Mouse (Mus musculus): ENCODE results near the gene Cfap61.

The Cfap61 gene

DNA sequence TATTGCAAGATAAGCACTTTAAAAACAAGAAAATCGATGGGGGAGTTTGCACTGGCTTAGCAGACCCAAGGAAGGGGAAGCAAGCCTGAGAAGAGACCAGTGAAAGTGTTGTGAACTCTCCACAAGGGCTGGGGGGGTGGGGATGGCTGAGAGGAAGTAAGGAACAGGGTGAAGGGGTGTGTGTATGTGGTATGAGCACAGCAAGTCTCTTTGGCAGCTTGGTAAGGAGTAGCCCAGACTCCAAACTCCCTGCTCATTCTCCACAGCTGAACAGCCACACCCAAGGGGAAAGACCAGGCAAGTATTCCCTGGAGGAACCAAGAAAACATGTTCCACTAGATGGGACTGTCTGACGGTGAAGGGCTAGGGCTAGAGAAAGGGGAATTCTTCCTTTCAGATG lies 76.2 kb downstream of the Cfap61 start:
- peak in 1 of 2 experiments; percentile 1 for DNase-seq (ENCODE audit: low spot score in 2 of 2)

DNA sequence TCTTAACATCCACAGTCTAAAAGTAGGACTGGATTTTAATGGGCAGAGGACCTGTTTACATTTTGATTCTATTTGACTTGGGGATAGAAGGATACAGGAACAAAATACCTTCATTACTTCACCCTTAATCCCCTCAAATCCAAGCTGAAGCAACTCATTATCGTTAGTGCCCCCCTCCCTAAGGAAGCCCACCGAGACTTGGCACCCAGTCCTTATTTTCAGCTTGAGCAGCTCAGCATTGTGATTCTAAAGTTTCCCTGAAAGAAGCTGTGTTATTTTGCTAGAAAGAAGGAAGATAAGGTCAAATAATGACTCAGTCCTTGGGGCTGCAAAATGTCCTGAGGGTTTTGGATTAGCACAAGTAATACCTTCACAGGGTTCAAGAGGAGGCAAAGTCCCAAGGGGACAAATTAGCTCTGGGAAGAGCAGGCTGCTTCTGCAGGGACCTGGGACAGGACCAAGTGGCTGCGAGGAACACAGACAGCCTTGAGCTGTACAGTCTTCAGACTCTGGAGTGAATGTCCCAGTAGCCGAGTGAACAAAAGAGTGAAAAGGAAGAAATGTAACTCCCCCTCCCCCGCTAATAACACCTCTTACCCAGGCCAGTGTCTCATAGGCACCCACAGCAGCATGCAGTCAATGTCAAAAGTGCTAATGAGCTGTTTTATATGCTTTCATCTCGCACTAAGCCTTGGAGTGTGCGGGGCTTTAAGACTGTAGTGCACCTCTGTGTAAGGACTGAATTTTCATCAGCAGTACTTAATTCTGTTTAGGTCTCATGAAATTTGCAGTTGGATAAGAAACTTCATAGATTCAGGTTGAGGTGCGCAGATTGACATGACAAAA lies 81.0 kb downstream of the Cfap61 start:
- no peak for DNase-seq (ENCODE audit: low spot score in 2 of 2)

DNA sequence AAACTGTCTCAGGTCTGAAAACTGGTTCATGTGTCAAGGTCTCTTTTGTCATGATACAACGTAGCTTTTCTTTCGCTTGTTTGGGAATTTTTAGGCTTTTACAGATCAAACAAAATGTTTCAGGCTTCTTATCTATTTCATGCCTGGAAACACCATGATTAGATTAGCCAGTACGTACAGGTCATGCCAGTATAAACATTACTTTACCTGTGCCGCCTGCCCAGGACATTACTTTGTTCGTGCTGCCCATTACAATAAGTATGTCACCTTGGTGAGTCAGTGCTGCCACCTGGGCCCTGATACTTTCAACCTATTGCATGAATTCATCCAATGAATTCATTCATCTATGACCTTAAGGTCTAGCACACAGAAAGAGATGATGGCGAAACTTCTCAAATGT lies 88.3 kb downstream of the Cfap61 start:
- no peak for DNase-seq (ENCODE audit: low spot score in 2 of 2)

DNA sequence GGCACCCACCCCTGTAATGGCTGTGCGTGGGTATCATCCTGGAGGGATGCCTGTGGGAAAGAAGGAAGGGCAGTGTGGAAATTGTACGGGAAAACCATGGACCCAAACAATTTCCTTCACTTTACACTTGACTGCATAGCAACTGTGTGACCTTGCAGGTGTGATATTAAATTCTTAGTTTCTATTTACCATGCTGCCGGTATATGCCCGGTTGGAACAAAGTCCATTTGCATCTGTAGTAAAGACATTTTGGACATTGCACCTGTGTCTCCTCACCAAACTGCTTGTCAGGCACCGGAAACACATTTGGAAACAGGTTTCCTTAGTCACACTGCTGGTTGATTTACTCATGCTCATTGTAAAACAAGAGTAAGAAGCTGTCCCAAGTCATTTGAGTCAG lies 109.1 kb downstream of the Cfap61 start:
- DNase-seq (ENCODE audit: low spot score in 2 of 2), result no peak

DNA sequence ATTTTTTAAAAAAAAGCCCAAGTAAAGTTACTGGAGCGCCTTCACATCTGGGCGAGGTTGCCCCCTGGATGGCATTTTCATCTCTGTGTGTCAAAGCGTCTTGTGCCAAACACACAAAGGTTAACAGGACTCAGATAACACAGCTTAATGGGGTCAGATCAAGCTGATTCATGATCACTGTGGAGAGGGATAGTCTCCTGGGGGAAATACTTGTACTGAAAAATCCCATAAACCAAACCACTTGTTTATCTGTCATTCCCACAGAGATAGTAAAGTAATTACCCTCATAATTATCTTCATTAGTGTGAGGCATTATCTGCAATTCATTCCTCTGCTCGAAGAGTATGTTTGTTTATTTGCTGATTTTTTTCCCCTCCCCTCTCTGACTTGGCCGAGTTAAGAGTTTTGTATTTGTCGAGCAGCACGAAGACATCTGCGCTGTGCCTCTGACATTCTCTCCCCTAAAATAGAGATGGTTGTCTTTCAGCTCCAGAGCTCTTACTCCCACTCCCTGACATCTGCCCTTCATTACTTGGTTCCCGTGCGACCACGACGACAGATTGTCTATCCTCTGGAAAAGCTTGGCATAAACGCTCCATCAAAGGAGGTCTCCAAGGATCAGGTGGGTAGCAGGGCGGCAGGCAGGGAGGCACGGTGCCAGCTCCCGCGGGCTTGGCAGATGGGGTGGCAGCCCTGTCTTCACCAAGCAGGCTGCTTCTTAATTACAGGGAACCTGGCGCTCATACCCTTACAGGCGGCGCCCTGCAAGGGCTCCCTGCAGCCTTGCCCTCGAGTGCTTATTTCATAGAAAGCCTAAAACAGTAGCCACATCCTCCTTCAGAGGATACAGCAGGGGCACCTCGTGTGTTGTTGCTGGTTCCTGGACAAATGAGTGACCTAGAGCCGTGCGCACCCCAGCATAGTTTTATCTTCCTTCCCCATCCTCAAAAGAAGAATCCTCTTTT lies 110.6 kb downstream of the Cfap61 start:
- no peak for DNase-seq (ENCODE audit: low spot score in 2 of 2)

DNA sequence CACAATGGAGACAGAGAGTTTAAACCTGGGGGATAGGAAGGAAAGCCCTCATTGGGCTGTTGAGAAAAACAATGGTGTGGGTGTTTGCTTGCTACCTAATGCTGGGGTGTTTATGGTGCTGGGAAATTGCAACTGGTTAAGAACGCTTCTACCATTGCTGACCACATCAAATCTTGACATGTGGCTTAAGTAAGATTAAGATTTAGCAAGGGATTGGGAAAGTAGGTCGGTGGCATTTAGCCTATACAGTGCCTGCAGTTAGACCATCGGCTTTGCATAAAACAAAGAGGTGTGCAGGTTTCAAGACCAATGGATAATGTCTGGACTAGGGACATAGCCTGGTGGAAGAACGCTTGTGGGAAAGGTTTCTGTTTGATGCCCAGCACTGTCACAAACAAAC lies 113.1 kb downstream of the Cfap61 start:
- DNase-seq (ENCODE audit: low spot score in 2 of 2), result no peak

DNA sequence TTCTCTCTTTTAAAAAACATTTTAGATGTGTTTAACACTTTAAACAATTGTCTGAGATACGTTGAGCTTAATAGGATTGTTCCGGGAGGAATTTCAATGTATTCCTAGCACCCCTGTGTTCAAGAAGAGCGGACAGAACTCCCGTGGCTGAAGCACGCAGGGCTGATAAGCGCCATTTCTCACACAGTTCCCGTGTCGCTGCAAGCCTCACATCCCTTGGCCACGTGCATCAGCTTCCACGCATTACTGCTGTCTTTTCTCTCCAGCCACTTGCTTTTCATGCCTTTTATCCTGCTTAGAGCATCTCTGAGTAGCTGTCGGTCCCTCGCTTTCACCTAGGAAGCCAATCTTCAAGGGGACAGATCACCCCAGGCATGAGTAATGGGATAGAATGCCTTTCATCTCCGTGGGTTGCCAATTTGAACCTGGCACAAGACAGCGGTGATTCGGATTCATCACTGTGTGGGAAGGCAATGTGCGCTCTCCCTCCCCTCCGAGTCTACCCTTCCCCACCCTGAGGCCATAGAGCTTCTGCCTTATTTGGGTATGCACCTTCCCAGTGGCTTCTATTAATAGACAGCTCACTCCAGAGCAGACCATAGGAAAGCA lies 113.7 kb downstream of the Cfap61 start:
- DNase-seq (ENCODE audit: low spot score in 2 of 2), result no peak

DNA sequence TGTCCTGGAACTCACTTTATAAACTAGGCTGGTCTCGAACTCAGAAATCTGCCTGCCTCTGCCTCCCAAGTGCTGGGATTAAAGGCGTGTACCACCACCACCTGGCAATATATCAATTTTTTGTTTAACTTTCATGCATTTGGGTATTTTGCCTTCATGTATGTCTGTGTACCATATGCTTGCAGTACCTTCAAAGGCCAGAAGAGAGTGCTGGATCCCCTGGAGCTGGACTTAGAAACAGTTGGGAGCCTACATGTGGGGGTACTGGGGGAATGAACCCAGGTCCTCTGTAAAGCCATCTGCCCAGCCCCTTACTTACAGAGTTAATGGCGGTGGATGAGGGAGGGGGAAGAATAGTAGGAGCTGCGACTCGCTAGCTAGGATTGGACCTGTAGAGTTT lies 114.8 kb downstream of the Cfap61 start:
- DNase-seq (ENCODE audit: low spot score in 2 of 2), result no peak

DNA sequence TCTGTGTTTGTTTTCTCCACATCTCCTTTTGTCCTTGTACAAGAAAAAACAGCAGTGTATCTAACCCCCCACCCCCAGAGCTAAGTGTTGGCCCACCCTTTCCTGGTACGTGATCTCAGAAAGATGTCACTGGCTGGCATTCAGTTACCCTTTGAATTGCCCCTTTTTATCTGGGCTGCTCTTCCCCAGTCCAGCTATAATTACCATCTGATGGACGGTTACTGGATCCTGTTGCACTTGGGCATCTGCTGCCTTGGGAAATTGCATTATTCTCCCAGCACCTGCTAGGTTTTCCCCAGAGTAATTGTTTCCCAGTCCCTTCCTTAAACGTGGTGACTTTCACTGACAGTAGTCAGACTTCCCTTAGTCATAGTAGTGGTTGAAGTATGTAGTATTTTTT lies 115.5 kb downstream of the Cfap61 start:
- DNase-seq (ENCODE audit: low spot score in 2 of 2), result no peak

DNA sequence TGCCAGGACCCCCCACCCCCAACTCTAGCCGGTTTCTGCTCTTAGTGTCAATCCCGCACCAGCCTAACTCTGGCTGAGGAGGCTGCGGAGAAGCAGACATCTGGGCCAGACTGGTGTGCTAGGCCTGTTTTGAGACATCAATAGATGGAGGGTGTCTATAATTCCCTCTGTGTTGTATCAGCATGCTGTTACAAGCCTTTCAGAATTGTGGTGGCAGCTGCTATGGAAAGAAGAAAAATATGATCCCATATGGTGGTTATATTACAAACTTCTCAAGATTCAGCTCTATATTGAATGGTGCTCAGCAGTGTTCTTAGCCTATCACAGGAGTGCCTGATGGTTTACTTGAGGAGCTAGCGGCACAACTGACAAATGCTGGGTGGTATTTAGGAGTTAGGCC lies 116.8 kb downstream of the Cfap61 start:
- no peak for DNase-seq (ENCODE audit: low spot score in 2 of 2)

DNA sequence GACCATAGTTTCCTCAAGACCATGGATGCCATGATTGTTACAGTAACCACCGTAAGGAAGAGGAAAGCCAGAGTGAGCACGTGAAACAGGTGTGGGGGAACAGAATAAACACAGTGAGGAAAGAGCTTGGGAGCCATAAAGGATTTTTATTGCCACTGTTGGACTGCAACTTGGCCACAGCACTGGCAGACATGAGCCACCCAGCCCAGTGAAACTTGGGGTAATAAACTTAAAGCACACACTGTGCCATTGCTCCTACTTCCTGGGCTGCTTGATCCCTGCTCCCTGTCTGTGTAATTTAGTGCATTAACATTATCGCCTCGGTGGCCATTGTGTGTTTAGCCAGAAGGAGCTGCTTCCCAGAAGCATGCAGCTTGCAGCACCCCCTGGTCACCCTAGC lies 122.5 kb downstream of the Cfap61 start:
- no peak for DNase-seq (ENCODE audit: low spot score in 2 of 2)

DNA sequence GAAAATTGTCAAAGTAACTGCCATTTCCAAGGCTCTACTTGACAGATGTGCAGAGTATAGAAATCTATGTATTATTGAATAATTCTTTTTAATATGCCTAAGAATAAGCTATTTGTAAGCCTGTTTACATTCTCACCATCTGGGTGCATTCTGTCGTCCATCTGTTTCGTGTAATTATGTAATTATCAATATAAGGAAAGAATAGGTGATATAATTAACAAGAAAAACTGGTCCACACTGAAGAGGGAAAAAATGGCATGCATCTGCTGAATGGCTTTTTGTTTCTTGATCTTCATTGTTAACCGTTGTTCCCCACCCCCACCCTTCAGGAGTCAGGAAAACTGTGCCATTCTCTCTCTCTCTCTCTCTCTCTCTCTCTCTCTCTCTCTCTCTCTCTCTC lies 124.2 kb downstream of the Cfap61 start:
- DNase-seq (ENCODE audit: low spot score in 2 of 2), result no peak

DNA sequence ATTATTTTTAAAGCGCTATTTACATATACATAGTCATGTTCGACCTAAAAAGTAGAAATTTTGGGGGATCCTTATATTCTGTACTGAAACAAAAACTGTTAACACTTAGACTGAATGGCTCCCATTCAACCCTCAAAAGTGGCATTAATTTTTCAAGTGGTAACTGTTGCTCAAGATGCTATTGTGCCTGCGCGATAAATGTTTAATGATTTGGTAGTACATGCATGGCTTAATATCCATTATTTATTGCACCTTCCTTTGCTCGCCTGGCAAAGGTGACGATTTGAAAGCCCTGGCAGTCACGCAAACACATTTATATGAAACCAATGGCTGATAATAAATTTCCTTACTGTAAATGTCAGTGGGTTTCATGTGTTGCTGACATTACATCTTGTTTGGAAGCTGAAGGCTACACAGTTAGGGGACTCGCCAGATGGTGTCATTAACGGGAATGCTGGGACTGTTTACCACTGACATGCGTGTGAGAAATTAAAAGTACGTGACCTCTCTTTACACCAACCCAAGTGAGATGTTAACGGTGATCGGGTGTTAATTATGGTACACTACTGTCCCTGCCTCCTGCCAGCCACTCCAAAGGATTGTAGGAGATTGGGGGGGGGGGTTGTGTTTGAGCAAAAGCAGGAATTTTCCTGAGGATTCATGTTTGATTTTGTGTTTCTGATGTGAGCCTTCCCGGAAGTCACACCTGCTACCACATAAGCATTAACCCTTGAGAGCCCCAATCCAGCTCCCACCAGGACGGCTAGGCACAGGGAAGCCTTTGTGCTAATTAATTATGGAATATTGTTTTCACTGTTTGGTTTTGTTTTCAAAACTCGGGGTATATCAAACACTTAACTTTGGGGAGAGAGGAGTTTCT lies 127.1 kb downstream of the Cfap61 start:
- DNase-seq (ENCODE audit: low spot score in 2 of 2), result no peak

DNA sequence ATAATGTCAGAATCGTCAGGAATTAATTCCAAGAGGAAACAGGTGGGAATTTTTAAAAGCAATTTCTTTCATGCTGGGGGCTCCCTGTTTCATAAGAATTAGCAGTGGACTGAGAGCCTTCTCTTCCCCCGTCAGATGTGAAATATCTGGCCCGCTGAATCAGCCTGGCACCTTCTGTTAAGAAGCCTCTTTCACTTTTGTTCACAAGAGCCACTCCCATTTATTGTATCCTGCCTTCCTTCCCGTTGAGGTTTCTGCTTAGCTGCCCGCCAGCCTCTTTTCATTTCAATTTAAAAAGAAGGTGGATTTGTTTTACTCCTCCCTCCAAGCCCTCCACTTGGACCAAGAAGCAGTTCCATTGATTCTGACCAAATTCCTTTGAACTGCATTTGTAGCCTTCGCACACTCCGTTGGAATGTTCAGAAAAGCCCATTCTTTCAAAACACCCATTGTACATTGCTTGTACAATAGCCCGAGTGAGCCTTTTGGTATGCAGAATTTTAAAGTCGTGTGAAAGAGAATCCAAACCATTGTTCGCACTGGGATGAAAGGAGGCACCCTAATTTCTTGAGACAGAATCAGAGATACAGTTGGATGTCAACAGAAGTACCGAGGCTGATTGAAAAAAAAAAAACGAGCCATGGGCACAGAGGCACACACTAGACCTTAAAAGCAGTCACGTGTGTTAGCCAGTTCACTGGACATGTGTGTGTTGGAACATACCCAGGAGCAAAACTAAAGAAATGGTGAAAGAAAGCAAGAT lies 127.9 kb downstream of the Cfap61 start:
- no peak for DNase-seq (ENCODE audit: low spot score in 2 of 2)

DNA sequence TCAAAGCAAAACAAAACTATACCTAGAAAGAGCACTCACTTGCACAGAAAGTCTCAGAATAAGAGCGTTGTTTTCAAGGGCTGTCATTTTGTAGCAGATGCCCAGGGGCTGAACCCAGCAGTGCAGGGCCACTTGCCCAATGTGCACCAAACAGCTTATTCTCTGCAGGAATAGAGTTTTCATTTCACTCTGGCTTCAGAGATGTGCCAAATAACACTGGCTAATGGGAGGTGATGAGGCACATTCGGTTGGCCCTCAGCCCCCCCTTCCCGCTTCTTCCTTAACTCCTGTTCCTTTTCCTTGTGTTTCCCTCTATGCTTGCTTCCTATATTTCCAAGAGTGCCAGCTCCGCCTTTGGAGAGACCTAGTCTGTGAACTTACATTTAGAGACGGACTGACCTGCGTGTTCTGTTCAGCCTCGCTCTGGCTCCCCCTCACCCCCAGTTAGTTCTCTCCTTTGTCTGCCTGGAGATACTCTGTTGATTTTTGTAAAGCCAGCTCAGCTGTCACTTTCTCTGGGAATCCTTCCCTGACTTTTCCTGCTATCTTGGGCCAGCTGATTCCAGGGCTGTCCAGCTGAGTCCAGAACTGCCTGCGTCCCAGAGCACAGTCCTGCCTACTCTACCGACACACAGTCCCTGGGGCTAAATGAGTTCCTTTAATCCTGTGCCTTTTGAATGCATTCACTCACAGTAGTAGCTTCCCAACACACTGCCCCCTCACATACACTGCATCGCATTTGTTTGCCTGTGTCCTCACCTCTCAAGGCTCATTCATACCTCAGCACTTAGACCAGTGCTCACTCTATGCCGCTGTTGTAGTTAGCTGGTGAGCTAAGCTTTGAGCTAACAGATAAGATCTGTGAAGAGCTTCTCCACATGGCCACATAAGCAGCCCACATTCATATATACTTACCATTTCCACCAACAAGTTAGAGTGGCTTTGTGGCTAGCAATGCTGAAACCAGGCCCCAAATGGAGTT lies 128.8 kb downstream of the Cfap61 start:
- no peak for DNase-seq (ENCODE audit: low spot score in 2 of 2)

DNA sequence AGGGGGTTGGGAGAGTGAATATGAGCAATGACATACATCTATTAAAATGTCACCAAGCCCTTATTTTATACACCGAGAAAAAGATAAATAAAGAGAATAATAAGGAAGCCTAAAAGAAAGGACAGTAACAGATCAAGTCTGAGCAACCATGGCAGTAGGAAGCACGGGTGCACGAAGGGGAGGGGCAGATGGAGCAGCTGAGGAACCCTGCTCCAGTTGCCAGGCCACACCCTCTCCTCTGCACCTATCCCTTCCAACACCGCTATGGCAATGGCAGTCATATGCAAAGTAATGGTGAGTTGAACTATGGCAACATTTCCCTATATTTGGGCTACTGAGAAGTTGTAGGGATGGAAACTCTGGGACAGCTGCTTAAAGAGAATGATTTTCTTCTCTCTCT lies 132.8 kb downstream of the Cfap61 start:
- DNase-seq (ENCODE audit: low spot score in 2 of 2), result no peak

DNA sequence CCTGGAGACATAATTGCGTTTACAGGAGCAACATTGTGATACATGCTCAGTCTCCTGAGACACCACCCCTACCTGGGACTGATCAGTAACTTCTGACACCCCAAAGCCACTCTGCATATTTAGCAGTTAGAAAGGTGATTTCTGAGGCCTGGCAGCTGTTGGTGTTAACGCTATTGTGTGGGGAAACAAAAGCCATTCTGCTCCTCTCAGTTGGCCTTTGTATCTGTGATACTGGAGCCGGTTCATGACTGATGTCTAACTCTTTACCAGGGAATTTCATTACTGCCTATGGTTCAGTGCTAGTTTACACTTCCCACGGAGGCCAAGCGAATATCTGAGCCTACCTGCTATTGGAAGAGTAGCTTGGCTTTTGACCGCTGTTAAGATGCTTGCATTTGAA lies 138.7 kb downstream of the Cfap61 start:
- no peak for DNase-seq (ENCODE audit: low spot score in 2 of 2)

DNA sequence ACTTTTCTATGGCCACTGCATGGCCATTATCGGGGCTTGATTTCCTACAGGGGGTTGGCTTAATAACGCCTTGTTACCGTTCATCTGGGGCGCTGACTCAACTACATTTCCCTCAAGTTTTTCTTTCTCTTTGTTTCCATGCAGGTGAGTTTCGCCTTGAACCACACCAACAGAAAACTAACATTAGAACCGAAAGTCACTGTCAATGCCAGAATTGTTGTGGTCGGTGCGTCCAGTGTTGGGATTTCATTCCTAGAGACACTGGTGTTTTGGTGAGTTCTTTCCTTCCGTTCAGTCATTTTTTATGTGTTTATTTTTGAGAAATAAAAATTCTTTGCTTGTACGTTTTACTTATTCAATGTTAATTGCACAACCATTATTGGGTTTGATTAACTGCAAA lies 142.5 kb downstream of the Cfap61 start:
- DNase-seq (ENCODE audit: low spot score in 2 of 2), result no peak

DNA sequence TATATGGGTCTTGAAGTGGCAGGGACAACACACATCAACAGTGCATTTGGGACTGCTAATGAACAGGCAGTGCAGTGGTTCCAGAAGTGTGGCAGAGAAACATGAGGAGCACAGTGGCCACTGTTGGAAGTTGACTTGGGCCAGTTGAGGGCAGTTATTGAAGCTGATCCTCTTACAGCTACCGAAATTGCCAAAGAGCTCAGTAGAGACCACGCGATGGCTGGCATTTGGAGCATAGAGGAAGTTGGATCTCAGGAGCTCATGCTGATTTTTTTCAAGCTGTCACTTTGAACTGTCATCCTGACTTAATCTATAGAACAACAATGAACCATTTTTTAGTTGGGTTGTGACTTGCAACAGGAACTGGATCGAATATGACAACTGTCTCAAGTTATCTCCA lies 145.7 kb downstream of the Cfap61 start:
- no peak for DNase-seq (ENCODE audit: low spot score in 2 of 2)
